Mouse (Mus musculus) heart, embryonic 11.5 days (tissue): Measurements from ENCODE around the gene Wipi1. TPM values are rescaled to one million over a fixed set of nuclear protein-coding genes. Genes with fewer than 3 reads are reported as not detected.
"Not testable (repeated sequence)": the region's sequence is repeated elsewhere in the genome, so short reads cannot be mapped to it uniquely, and the experiment has no call there.

Experiments
- ATAC-seq: fragments of 200-750 bp; cut with Nextera tagmentation; replicated peaks from 2 replicates; pipeline ENCODE4 v1.8.0; 2017; ENCODE audit warnings: moderate library complexity; ENCODE audit not compliant: insufficient number of reproducible peaks, low FRiP score, low TSS enrichment
- H3K27ac ChIP-seq: fragments of 300-500 bp; sonication (generic); 2 replicates; pipeline ENCODE4 v1.5.1; 2014; ENCODE audit warnings: mild to moderate bottlenecking, low read depth, low read length
- H3K27me3 ChIP-seq: fragments of 300-500 bp; sonication (generic); 2 replicates; pipeline ENCODE4 v1.6.1; 2014; ENCODE audit warnings: mild to moderate bottlenecking, low read length, mixed read lengths; ENCODE audit not compliant: control insufficient read depth, insufficient read depth
- H3K36me3 ChIP-seq: fragments of 300-500 bp; sonication (generic); 2 replicates; pipeline ENCODE4 v1.6.1; 2014; ENCODE audit warnings: mild to moderate bottlenecking, low read length, moderate library complexity, mixed read lengths; ENCODE audit not compliant: control insufficient read depth, insufficient read depth
- H3K4me1 ChIP-seq: fragments of 300-500 bp; sonication (generic); 2 replicates; pipeline ENCODE4 v1.6.1; 2014; ENCODE audit warnings: low read length; ENCODE audit not compliant: control insufficient read depth, insufficient read depth
- H3K4me2 ChIP-seq: fragments of 300-500 bp; sonication (generic); 2 replicates; pipeline ENCODE4 v1.6.1; 2014; ENCODE audit warnings: mild to moderate bottlenecking, moderate library complexity
- H3K4me3 ChIP-seq: fragments of 300-500 bp; sonication (generic); 2 replicates; pipeline ENCODE4 v1.5.1; 2014; ENCODE audit warnings: low read depth, low read length
- H3K9ac ChIP-seq: fragments of 300-500 bp; sonication (generic); 2 replicates; pipeline ENCODE4 v1.6.1; 2014; ENCODE audit warnings: mild to moderate bottlenecking, low read depth, low read length, moderate library complexity
- H3K9me3 ChIP-seq: fragments of 300-500 bp; sonication (generic); replicated peaks from 2 replicates; pipeline ENCODE4 v1.6.1; 2016; ENCODE audit warnings: low read length; ENCODE audit not compliant: control insufficient read depth
- WGBS: fragments of 180-500 bp; shearing (Covaris S2); extraction: QIAGEN DNeasy Blood & Tissue Kit; methylation state at CpG from one replicate; pipeline ENCODE4 v1.1.7; 2014; ENCODE audit not compliant: insufficient replicate concordance; 5-methylcytosine and 5-hydroxymethylcytosine counted together
- polyA plus RNA-seq: library from polyadenylated mRNA; unstranded; fragments of >200 nt; fragmentation: Nextera tagmentation; extraction: Ambion mirVana; gene quantifications from 2 replicates; pipeline ENCODE4 v1.2.1, GENCODE M21; 2014

Wipi1 gene
- polyA plus RNA-seq, 1 experiment from 2014 or later, result 23.6 TPM

DNA sequence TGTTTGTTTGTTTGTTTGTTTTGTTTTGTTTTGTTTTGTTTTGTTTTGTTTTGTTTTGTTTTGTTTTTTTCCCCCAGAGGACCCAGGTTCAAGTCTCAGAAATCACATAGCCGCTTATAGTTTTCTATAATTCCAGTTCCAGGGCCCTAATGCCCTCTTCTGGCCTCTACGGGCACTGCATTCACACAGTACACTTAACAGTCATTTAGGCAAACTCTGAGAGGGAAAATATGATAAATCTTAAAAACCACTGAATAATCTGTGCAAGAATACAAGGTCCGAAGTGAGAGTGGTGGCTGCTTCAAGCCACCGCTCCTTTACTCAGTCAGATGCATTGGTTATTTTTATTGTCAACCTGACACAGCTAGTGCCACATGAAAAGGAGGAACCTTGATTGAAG is 15.9 kb upstream of the Wipi1 start:
- Histone ChIP-seq H3K4me1 (peaks cover 16% of the 10 kb centered on the region), H3K36me3 (no peaks in the 10 kb centered on the region), H3K27ac (no peak overlapping the region), H3K4me3 (no peak overlapping the region), H3K4me2 (no peak overlapping the region), H3K9me3 (no peaks in the 10 kb centered on the region), H3K27me3 (no peaks in the 10 kb centered on the region), H3K9ac (no peak overlapping the region)
- WGBS, result 89% methylated on average over 4 of the region's 4 CpGs
- no peak for ATAC-seq

DNA sequence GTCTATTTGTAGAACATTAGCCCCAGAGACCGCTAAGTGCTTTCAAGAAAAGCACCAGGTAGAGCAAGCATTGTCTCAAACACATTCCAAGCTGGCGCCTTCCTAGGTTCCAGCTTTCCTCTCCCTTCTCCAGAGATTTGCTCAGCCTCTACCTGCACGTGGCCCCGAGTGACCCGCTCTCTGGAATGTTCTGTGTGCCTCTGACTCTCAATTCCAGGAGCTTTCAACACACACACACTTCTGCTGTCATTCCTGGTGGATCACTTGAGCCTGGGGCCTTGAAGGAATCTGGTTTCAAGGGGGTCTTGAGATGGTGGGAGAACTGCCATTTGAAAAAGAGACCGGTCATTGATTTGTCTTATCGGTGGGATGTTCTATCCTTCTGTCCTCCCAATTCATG is 11.5 kb upstream of the Wipi1 start:
- Histone ChIP-seq H3K4me2 (peak overlapping the region; percentile 54), H3K36me3 (no peaks in the 10 kb centered on the region), H3K9ac (no peak overlapping the region), H3K4me3 (no peak overlapping the region), H3K27ac (peak overlapping the region; percentile 88), H3K4me1 (peaks cover 18% of the 10 kb centered on the region), H3K9me3 (no peaks in the 10 kb centered on the region), H3K27me3 (no peaks in the 10 kb centered on the region)
- WGBS, result 59% methylated on average over 7 of the region's 7 CpGs
- no peak for ATAC-seq

DNA sequence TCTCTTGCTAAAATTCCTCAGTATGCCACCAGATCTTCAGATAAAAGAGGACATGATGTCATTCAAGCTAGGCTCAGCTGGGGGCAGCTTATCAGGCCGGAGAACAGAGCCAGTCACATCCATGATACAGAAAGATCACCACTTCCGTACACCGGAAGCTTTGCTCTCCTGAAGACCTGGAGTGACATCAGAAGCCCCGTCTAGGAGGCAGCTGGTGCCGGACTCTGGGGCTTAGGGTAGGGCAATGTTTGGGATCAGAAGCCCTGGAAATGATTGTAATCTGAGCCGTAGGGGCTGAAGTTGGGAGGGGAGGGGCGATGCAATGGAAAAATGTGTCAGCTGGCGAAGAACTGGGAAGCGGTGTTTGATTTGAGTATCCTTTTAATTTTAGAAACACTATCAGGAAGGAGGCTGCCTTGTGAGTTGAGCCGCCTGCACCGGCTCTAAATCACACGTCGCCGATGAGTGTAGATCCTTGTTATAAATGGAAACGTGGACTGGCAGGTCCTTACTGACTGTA is 10.8 kb upstream of the Wipi1 start:
- Histone ChIP-seq H3K4me1 (peaks cover 18% of the 10 kb centered on the region), H3K4me3 (no peak overlapping the region), H3K9ac (peak overlapping the region; percentile 13), H3K27me3 (no peaks in the 10 kb centered on the region), H3K9me3 (no peaks in the 10 kb centered on the region), H3K36me3 (no peaks in the 10 kb centered on the region), H3K27ac (peak overlapping the region; percentile 88), H3K4me2 (peak overlapping the region; percentile 54)
- WGBS, result 3% methylated on average over 15 of the region's 15 CpGs
- ATAC-seq, result peak; percentile 62

DNA sequence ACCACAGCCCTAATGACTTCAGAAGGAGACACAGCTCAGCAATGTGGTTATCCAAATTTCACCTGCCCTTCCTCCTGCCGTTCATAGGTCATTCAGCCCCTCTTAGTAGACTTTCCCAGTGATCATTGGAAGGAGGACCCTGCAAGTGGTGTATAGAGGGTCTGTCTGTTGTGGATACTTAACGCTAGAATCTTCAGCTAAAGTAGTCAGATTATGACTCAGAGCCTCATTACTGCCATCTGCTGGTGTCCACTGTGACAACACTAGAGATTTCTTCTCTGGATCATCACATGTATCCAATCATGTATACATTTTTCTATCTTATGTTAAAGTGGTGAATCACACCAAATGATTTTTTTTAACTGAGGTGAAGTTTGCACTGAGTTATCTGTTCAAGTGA is 9.4 kb upstream of the Wipi1 start:
- Histone ChIP-seq H3K4me3 (no peak overlapping the region), H3K27me3 (no peaks in the 10 kb centered on the region), H3K27ac (no peak overlapping the region), H3K36me3 (no peaks in the 10 kb centered on the region), H3K4me1 (peaks cover 18% of the 10 kb centered on the region), H3K9me3 (no peaks in the 10 kb centered on the region), H3K9ac (no peak overlapping the region), H3K4me2 (no peak overlapping the region)
- WGBS, result 17% methylated on average over 2 of the region's 2 CpGs
- no peak for ATAC-seq

DNA sequence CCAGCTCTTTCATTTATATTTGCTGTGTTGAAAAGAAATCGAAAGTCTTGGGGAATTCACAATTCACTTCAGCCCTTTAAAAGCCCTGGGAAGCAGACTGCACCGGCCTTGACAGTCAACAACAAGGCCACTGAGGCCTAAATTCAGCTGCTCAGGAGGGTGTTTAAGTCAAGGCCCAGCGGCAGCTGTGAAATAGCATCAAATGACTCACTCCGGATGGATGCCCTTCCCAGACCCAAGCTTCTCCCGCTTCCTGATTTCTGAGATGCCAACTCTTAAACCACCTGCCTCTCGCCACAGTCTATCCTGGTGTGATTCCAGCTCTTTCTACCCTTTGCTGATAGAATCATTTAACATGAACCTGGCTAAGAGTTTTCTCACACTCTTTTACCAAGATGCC is 8.6 kb upstream of the Wipi1 start:
- no peak for ATAC-seq
- Histone ChIP-seq H3K27ac (no peak overlapping the region), H3K4me1 (peaks cover 18% of the 10 kb centered on the region), H3K4me3 (no peak overlapping the region), H3K36me3 (no peaks in the 10 kb centered on the region), H3K9ac (no peak overlapping the region), H3K27me3 (no peaks in the 10 kb centered on the region), H3K4me2 (no peak overlapping the region), H3K9me3 (no peaks in the 10 kb centered on the region)
- WGBS, result 66% methylated on average over 6 of the region's 6 CpGs

DNA sequence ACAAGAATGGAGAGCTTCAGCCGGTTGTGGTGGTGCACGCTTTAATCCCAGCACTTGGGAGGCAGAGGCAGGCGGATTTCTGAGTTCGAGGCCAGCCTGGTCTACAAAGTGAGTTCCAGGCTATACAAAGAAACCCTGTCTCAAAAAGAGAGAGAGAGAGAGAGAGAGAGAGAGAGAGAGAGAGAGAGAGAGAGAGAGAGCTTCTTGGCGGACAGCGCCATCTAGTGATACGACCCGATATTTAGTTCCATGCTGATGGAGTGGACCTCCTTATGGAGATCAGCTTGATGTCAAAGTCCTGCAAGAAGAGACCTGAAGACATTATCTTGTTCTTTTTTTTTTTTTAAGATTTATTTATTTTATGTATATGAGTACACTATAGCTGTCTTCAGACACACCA is 7.3 kb upstream of the Wipi1 start:
- H3K4me1 ChIP-seq, result peaks cover 18% of the 10 kb centered on the region
- H3K4me3 ChIP-seq, ATAC-seq, H3K9ac ChIP-seq, H3K27ac ChIP-seq, H3K9me3 ChIP-seq, H3K4me2 ChIP-seq, H3K36me3 ChIP-seq, H3K27me3 ChIP-seq: not testable (repeated sequence)
- 29% methylated on average over 8 of the region's 8 CpGs for WGBS

DNA sequence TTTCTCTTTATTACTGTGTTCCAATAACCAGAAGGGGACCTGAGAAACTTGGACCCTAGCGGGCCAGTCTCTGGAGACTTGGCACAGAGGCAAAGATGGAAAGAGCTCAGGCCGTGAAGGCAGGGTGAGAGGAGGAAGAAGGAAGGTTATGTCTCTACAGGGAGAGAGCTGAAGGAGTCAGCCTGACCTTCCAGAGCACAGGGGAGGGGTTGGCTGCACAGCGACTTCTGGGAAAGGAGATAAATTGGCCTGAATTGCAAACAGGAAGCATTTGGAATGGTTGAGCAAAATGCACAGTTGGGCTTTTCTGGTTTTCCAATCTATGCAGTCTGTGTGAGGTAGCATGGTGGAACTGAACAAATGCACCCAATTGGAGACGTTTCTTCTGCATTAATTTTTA is 5.0 kb upstream of the Wipi1 start:
- peak overlapping the region; percentile 55; the same call in 1 of the 2 replicates for H3K27ac ChIP-seq
- ATAC-seq, result no peak
- no peak overlapping the region for H3K9ac ChIP-seq
- H3K4me3 ChIP-seq, result no peak overlapping the region
- WGBS, result 45% methylated on average over 4 of the region's 4 CpGs
- no peaks in the 10 kb centered on the region for H3K27me3 ChIP-seq
- no peaks in the 10 kb centered on the region for H3K36me3 ChIP-seq
- no peaks in the 10 kb centered on the region for H3K9me3 ChIP-seq
- peaks cover 7% of the 10 kb centered on the region; the same call in 1 of the 2 replicates for H3K4me1 ChIP-seq
- H3K4me2 ChIP-seq, result no peak overlapping the region

DNA sequence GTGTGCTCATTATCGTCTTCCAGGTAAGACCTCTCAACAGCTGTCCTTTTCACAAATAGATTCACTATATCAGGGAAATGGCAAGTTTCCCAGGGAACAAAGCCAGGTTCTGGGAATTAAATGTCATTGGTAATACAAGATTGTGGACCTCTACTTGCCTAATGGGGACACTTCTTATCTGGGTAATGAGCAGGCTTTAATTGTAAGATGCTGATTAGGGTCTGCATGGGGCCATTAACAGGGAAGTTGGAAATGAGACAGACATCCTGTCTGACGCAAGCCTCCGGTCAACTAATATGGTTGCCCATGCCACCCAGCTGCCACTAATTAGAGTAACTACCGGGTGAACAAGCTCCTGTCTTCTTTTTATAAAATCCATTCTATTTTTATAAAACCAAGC is 4.6 kb upstream of the Wipi1 start:
- H3K9ac ChIP-seq, result no peak overlapping the region
- peaks cover 5% of the 10 kb centered on the region; the same call in 1 of the 2 replicates for H3K4me1 ChIP-seq
- H3K27ac ChIP-seq, result peak overlapping the region; percentile 55; the same call in 1 of the 2 replicates
- ATAC-seq, result no peak
- H3K4me3 ChIP-seq, result no peak overlapping the region
- no peak overlapping the region for H3K4me2 ChIP-seq
- 59% methylated on average over 4 of the region's 4 CpGs for WGBS
- no peaks in the 10 kb centered on the region for H3K27me3 ChIP-seq
- H3K9me3 ChIP-seq, result no peaks in the 10 kb centered on the region
- no peaks in the 10 kb centered on the region for H3K36me3 ChIP-seq

DNA sequence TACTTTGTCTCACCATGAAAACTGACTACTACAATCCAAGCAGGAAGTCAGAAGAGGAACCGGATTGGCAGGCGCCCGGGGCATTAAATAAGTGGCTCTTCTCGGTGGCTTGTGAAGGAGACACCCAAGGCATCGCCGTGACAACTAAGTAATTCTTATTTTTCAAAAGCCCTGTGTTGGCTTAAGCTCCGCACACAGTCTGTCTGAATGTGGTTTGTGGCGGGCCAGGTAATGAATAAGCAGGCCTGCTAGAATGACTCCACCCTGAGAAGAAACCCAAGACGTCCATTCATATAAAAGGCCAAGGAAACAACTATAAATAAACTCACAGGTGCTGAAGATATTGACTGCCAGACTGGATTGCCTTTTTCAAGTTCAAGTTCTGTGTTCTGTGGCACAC is 3.5 kb upstream of the Wipi1 start:
- Histone ChIP-seq H3K27ac (no peak overlapping the region), H3K36me3 (no peaks in the 10 kb centered on the region), H3K9ac (no peak overlapping the region), H3K4me1 (peaks cover 7% of the 10 kb centered on the region), H3K9me3 (no peaks in the 10 kb centered on the region), H3K4me3 (no peak overlapping the region), H3K27me3 (no peaks in the 10 kb centered on the region), H3K4me2 (no peak overlapping the region)
- WGBS, result 76% methylated on average over 9 of the region's 9 CpGs
- no peak for ATAC-seq
